Mouse (Mus musculus): ENCODE results near the gene Dysf.
A peak's percentile ranks its signal among the peaks of the same experiment; 100 is the strongest.
"Not testable (repeated sequence)": the region's sequence is repeated elsewhere in the genome, so short reads cannot be mapped to it uniquely, and the experiment has no call there.

Dysf gene

DNA sequence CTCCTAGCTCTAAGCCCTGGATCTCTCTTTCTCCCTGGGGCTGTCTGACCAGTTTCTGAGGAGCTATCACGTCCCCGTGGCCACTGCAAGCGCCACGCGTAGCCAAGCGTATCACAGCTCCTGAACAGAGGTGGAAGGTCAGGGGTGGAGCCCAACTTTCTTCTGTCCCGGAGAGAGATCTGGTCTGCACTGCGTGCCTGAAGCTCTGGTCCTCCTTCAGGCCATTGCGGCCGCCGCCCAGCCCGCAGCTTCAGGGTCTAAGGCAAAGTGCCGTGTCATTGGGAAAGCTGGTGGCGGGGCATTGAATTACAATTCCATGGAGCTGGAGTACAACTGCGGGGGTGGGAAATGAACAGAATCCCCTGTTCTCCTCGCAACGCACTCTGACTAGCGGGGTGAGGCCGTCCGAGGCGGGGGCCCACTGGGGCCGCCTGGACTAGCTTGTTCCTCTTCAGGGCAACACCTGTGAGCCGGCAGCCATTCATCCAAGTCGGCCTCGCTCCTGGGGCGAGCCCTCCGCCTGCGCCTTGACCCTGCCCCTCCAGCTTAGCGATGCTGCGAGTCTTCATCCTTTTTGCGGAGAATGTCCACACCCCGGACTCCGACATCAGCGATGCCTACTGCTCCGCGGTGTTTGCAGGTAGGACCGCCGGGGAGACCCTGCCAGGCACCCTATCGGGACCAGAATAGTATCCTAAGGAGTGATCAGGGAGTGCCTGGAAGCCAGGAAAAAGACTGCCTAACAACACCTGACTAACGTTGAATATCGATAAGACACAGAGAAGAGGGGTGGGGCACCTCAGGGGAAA, at the start of gene Dysf:
Gene Dysf (plus strand): TSS at position 228 of the 809 bp plus-strand sequence.
- no peak for DNase-seq (ENCODE audit: low spot score)

DNA sequence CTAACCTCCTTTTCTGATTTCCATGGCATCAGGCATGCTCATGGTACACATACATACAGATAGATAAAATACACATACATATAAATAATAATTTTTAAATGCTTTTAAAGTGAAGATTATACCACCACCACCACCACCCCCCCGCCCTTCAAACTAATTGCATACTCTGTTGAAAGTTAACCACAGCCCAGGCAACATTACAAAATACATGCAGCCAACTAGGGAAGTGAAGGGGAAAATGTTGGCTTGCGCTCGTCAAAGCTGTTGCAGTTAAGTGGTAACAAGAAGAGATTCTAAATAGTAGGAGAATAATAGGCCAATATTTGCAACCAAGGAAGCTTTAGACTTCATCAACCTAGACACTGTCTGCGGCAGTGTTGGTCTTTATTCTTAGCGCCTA, 20.7 kb upstream of the Dysf start:
- DNase-seq (ENCODE audit: low spot score), result no peak

DNA sequence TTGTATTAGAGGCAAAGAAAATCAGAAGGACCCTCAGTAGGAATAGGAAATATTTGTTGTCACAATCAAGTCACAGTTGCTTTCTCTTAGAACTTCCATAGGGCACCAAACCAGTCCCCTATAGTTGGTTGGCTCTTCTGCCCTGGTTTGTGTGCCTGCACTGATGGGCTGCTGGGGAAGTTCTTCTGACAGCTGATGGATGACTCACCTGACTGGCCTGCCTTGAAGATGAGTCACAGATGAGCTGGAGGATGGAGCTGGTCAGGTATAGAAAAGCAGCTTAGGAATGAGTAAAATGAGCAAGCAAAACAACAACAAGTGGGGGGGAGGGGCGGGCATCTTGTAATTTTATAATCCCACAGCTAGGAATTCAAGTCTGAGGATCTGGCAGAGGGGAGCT, 5.7 kb upstream of the Dysf start:
- no peak for DNase-seq (ENCODE audit: low spot score)

DNA sequence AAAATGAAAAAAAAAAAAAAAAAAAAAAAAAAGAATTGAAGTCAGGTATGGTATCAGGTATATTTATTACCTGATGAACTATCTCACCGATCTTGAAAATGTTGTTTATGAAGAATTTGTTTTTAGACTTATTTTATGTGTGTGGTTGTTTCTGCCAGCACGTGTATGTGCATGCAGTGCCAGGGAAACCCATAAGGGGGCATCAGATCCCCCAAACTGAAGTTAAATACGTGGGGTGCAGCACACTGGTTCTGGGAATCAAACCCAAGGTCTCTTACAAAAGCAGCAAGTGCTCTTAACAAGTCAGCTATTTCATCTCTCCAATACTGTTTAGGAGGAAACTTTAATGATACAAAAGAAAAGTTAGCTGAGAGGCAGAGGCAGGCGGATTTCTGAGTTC, 4.1 kb upstream of the Dysf start:
- DNase-seq (ENCODE audit: low spot score), result no peak

DNA sequence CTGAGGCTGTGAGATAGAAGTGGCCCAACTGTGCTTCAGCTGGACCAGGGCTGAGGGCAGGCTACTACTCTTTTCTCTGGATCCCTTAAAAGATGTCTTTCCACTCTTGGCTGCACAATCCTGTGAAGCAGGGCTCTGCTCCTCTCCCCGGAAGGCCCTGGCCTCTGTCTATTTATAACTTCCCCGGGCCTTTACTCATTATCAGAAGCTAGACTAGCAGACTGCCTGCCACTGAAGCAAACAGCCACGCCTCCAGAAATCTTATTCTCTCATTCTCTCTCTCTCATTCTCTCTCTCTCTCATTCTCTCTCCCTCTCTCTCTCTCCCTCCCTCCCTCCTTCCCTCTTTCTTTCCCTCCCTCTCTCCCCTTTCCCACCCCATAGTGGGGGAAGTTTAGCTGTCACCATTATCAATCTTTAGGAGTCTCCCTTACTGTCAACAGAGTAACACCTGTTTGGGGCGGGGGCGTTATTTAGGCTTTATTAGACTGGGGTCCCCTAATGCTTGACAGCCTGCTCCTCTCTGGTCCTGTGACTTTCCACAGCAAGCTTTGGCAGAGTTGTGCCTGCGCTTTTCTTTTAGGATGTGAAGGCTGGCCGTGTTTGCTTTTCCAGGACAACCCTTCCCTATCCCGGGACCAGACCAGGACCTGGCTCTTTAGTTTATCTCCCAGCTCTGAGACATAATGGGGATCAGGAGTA, 932 bp downstream of the Dysf start:
- no peak for DNase-seq (ENCODE audit: low spot score)

DNA sequence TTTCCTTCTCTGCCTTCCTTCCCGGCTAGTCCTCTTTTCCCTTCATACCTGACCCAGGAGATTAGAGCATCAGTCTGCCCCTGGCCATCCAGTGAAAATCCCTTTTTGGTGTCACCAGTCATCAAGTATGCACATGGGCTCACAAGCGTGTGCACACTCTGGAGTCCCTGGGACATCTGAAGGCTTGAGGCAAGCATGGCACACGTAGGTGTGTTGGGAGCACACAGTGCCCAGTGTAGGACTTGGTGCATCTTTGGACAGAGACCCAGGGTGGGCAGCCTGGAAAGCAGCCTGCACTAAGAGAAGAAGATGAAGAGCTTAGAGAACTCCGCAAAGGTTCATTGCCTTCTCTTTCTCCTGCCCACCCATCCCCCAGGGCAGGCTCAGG, 1.5 kb downstream of the Dysf start:
- DNase-seq (ENCODE audit: low spot score), result no peak

DNA sequence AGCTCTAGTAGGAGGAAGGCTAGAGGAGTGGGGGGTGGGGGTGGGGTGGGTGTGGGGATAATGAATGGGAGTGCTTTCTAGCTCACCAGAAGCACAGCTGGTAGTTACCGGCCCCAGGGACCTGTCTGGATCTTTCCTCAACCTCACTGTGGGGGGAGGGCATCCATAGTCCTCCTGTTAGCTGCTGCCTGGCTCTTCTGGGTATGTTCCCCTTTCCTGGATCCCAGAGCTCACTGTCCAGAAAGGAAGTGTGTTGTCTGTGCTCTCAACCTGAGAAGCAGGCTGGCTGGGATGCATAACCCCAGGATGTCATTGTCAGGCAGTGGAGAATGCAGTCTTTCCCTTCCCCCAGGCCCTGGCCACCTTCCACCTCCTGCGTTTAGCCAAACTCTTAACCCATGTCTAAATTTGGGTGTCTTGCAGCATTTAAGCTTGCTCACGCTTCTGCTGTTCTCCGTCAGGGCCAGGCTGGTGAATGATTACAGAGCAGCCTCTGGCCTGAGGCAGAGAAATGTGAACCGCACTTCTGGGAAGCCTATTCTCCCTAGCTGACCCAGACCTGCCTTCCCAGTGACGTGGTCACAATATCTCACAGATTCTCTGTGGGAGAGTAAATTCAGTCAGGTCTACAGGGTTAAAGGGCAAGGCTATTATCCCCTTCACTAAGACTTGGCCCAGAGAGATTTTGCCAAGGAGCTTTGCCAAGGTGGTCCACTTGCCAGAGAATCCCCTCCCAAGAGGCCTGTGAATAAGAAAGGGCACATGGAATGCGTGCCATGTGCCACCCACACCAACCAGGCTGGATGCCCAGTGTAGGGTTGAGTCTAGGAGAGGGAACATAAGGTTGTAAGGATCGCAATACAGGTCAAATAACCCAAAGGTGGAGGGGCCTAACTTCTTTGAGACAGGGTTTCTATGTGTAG, 2.2 kb downstream of the Dysf start:
- DNase-seq (ENCODE audit: low spot score), result no peak

DNA sequence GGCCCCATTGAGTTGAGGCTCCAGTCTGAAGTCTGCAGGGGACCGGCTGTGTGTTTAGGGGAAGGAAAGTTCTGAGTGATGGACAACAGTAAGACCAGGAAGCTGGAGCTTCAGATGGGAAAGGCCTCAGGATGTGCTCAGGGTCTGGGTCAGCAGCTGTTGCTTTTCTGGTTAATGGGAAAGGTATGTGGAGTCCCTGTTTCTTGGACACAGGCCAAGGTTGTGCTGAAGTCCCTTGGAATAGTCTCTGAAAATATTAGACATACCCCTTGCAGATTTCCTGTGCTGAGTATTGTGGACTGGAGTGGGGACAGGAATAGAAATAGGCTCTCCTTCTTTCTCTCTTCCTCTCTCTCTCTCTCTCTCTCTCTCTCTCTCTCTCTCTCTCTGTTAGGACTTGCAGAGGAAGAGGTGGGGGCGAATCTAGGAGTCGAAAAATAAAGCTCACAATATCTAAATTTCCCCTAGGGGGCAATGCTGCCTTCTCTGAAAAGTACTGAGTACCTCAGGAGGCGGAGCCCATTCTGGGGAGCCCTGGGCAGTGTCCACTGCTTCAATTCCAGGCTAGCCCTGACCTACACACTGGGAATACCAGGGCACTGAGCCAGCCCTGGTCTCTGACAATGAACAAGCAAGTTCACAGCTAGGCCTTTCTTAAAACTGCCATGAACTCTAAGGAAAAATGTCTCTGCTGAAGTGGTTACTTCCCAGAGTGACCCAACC, 6.7 kb downstream of the Dysf start:
- DNase-seq (ENCODE audit: low spot score), result peak; percentile 14

DNA sequence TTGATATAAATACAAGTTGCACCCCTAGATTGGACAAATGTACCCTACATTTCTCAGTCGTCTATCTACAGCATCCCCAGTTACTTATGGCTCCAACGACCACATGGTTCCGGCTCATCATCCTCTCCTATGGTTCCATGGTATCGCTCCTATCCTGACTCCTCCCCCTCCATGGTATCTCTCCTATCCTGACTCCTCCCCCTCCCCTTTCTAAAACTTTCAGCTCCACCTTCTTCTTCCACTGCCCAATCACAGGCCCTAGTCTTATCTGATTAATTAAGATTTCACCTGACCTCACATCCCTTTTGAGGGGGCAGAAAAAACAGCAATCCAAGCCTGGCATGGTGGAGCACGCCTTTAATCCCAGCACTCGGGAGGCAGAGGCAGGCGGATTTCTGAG, 8.5 kb downstream of the Dysf start:
- no peak for DNase-seq (ENCODE audit: low spot score)

DNA sequence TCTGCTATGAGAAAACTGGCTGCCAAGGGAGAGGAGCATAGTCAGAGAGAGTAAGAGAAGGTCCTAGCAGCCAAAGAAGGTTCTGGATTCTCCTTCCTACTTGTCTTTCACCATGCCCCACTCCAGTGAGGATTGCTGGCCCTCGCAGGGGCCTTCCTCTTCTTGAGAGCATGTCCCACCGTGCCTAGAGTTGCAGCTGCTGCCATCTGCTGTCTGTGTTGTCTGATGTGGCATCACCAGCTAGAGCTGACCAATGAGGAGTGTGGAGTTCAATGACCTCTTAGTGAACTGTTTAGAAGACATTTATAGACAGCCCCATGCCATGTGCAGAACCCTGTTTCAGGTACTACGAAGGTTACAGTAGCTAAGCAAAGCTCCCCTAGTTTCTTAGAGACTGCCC, 9.0 kb downstream of the Dysf start:
- DNase-seq (ENCODE audit: low spot score), result no peak

DNA sequence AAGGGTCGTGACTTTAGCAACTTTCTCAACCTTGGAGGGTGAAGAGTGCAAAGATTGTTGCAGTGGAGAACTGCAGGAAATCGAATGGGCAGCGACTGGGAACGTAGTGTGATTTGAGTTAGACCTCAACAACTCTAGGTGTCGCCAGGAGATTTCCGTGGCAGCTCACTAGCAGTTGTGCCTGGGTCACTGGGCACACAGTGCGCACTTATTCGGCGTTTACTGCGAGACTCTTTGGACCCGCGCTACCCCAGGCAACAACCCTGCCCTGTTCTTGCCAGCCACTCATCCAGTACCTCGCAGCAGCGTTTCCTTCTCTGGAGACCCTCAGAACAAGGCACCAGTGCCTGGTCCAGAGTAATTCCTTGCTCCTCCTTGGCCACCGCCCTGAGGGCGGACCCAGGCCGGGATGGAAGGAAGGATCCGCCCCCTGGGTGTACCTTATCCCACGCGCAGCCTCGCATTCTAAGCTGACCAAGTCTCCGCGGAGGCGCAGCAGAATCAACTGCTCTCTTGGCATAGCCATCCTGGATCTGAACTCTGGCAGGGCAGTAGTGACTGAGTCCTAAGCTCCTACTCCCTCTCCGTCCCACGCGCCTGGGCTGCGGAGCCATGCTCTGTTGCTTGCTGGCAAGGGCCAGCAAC, 10.6 kb downstream of the Dysf start:
- DNase-seq (ENCODE audit: low spot score), result peak; percentile 50

DNA sequence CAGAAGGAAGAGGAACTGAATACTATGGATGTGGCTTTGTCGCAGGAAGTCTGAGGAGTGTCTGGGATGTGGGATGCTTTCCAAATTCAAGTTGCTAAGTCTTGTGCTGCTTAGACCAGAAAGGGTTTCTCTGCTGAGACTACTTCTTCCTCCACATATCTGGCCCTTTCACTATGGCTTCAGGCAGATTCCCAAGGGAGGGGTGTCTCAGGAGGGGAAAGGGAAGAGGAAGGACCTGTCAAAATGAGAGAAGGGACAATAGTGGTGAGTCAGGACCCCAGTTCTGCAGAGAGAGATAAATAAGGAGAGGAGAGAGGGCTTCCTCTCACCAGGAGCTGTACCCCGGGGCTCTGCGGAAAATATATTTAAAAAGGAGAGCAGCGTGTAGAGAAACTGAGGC, 11.6 kb downstream of the Dysf start:
- no peak for DNase-seq (ENCODE audit: low spot score)

DNA sequence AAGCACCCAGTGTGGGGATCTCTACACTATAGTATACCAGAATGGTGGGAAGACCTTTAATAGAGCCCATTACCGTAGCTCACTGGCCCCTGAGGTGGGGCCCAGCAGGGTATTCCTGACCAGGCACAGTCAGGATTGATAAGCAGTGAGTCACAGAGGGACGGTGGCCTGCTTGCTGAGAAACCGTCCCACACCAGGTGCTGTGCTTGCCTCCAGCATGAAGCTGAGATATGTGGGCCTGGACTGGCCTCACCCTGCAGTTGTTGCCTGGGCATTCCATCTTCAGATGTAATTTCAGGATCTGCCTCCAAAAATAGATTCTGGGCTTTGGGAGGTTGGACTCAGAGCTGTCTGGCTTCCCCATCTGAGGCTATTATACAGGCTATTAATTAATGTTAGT, 13.6 kb downstream of the Dysf start:
- DNase-seq (ENCODE audit: low spot score), result no peak

DNA sequence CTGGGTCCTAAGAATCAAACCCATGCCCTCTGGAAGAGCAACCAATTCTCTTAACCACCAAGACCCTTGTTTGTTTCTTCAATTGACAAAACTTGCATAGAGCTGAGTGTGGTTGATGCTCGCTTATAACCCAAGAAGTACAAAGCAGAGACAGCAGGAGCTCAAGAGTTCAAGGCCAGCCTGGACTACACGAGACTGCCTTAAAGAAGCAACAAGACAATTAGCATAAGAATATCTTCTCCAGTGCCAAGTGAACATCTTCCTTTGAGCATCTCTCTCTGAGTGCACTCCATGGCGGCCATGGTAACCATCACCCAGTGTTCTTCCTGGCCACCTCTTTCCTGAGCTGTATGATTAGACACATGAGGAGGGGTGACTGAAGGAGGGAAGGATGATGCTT, 17.2 kb downstream of the Dysf start:
- DNase-seq (ENCODE audit: low spot score), result no peak

DNA sequence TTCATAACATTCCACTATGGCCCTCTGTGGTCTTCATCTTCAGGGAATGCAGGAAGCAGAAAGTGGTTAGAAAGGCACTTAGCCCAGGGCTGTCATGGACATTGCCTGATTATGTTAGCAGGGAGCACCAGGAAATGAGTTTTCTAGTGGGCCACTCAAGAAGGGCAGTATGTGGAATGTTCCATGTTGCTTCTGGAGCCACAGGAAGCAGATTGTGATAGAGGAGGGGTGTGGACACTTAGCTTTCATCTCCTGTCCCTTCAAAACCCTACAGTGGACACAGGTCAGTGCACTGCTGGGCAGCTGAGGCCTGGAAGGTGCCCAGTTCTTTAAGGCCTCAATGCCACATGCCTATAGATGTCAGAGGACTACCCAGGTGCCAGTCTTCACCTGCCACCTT, 20.4 kb downstream of the Dysf start:
- no peak for DNase-seq (ENCODE audit: low spot score)

DNA sequence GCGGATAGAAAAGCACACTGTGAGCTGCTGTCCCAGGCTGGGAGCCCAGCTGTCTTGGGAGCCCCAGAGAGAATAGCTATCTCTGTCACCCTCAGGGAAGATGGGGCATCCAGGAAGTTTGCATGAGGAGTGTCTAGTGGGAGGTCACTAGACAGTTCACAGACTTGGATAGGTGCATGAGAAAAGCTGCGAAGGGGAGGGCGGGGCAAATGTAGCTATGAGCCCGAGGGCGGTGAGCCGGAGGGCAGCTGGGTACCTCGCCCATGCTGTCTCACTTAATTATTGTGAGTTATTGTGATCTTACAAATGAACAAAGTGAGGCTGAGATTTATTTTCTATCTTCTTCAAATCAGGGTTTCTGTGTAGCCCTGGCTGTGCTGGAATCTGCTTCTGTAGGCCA, 21.4 kb downstream of the Dysf start:
- no peak for DNase-seq (ENCODE audit: low spot score)

DNA sequence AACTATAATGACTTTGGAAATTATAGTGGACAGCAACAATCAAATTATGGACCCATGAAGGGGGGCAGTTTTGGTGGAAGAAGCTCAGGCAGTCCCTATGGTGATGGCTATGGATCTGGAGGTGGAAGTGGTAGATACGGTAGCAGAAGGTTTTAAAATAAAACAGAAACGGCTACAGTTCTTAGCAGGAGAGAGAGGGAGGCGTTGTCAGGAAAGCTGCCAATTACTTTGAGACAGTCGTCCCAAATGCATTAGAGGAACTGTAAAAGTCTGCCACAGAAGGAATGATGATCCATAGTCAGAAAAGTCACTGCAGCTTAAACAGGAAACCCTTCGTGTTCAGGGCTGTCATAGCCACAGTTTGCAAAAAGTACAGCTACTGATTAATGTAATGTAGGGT, 24.1 kb downstream of the Dysf start:
- DNase-seq (ENCODE audit: low spot score), result not testable (repeated sequence)

DNA sequence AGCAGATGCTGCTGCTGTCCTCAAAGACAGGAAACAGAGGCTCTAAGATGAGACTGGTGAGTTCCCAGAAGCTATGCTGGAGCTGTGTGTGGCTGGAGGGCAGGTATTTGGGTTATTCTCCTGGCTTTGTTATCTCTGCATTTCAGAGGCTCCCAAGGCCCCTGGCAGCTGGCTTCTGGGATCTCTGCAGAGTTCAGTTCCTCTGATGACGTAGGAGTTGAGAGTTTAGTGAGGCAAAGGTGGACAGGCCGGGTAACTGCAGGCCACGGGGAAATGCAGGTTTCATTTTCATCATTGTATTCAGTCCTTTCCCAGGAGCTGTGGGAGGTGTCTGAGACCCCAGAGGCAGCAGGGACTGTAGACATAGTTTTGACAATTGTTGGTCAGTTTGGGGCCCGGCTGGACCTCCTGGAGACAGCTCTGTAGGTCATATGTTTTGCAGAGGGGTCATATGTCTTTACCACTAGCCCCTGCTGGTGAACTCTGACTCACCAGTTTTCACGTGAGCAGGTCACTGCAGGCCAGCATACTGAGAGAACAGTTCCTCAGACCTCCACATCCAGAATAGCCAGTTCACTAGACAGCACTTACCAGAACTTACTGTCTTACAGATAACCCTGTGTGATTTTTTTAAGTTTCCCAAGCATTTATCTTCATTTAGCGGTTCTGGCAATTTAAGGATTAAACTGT, 35.0 kb downstream of the Dysf start:
- no peak for DNase-seq (ENCODE audit: low spot score)

DNA sequence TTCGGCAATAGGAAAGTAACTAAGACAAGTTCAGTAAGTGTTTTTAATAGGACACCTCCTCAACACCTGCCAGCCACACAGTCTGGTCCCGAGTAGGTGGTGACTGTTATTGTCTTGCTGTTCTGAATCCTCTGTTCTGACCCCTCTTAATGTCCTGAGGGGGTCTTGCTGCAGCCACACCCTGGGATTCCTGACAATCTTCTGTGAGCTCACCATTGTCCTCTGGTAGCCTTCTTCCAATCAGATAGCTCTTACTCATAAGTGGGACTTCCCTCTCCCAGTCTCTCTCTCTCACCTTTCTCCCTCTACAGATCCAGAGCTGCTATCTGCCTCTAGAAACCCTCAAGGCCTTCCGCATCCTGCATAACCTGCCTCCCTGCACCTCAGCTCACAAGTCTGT, 36.3 kb downstream of the Dysf start:
- DNase-seq (ENCODE audit: low spot score), result no peak

DNA sequence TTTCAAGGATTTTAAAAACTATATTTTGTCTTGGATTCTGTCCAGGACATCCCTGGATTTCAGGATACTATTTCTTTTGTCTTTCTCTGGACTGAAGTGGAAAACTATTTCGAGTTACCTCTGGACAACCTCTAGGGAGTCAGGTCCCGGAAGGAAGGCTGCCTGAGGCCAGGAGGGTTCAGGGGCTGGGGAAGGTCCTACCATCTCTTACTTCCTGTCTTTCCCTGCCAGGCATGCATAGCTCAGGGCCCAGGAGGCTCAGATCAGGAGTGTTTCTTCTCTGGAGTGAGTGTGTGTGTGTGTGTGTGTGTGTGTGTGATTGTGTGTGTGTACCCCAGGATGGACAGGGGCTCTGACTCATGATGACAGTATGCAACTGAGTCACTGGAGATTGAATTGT, 40.5 kb downstream of the Dysf start:
- no peak for DNase-seq (ENCODE audit: low spot score)

DNA sequence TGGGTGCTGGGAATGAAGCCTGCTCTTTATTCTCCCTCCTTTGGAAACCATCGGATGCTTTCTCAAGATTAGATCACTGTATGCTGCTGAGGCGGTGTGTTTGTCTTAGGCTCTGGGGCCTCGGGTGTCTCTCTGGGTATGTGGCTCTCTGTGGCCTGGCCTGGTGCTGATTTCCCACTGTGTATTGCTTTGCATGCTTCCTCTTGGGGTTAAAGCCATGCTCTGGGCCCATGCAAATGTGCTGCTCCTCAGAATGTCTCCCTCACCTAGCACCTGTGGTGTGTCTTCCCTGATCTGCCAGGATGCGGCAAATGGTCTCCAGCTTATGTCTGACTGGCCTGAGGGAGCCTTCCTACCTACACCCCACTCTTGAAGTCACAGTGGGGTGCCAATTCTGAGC, 41.8 kb downstream of the Dysf start:
- no peak for DNase-seq (ENCODE audit: low spot score)

Measured in lung, postnatal 25 days (tissue).